Mouse (Mus musculus): ENCODE data around the gene Atxn1l.

DNA sequence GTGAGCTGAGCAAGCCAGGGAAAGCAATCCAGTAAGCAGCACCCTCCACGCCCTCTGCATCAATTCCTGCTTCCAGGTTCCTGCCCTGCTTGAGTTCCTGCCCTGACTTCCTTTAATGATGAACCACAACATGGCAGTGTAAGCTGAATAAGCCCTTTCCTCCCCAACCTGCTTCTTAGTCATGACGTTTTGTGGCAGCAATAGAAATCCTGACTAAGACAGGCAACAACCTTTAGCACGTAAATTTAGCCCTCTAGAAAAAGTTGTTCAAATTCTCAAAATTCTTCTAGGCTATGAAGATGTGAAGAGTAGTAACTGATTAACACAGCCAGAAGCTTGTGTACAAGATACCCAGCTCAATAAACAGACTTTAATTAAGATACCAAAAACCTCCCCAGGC, 56.0 kb downstream of the Atxn1l start:
- TF ChIP-seq ZC3H11A (IDR thresholded peaks at IDR 0.05; ENCODE audit: low read depth, low read length) (no peak), EP300 (IDR thresholded peaks at IDR 0.05; ENCODE audit: low read length) (no peak), CTCF (conservative IDR thresholded peaks at IDR 0.05 in 1 of 2, IDR thresholded peaks at IDR 0.05 in 1 of 2; ENCODE audit: low read depth in 2 of 2, low read length in 2 of 2) (no peak), POLR2A (IDR thresholded peaks at IDR 0.05; ENCODE audit: low read depth, low read length) (no peak), CHD1 (IDR thresholded peaks at IDR 0.05; ENCODE audit: low read depth, low read length) (no peak), USF1 (IDR thresholded peaks at IDR 0.05; ENCODE audit: low read depth, low read length) (no peak), TCF12 (IDR thresholded peaks at IDR 0.05; ENCODE audit: low read depth, low read length) (no peak), JUN (IDR thresholded peaks at IDR 0.05; ENCODE audit: insufficient read depth, low read depth, low read length) (no peak), MAFK (IDR thresholded peaks at IDR 0.05; ENCODE audit: insufficient replicate concordance, low read length) (no peak), ELF1 (IDR thresholded peaks at IDR 0.05; ENCODE audit: low read depth, low read length) (no peak), MEF2A (IDR thresholded peaks at IDR 0.05; ENCODE audit: borderline replicate concordance, low read depth, low read length) (no peak), CHD2 (IDR thresholded peaks at IDR 0.05; ENCODE audit: low read length) (no peak), POLR2AphosphoS2 (IDR thresholded peaks at IDR 0.05; ENCODE audit: low read depth, low read length) (no peak)
